Mouse (Mus musculus) bone marrow macrophage, adult 2 months (primary cell): ENCODE measurements around the gene Sipa1l2.

Source experiments
- CTCF ChIP-seq: IDR thresholded peaks from 2 replicates; pipeline ENCODE4 v1.5.1; 2012; ENCODE audit warnings: low read depth, mild to moderate bottlenecking, low read length, moderate library complexity
- POLR2A ChIP-seq: IDR thresholded peaks from 2 replicates; pipeline ENCODE4 v1.6.1; 2012; ENCODE audit warnings: mild to moderate bottlenecking, low read depth, low read length, borderline replicate concordance

GRCm38 (mm10) chr8:125431321-125431720 is 138.3 kb downstream of the Sipa1l2 start:
- TF ChIP-seq POLR2A, result no peak
- no peak for TF ChIP-seq CTCF
